Mouse (Mus musculus): ENCODE measurements at regions not wholly inside any gene's neighbourhood (a gene's known extent, or its start where the extent isn't known, plus 50 kb on each side); places are given as distances from the start of the nearest gene placed in this dataset.

DNA sequence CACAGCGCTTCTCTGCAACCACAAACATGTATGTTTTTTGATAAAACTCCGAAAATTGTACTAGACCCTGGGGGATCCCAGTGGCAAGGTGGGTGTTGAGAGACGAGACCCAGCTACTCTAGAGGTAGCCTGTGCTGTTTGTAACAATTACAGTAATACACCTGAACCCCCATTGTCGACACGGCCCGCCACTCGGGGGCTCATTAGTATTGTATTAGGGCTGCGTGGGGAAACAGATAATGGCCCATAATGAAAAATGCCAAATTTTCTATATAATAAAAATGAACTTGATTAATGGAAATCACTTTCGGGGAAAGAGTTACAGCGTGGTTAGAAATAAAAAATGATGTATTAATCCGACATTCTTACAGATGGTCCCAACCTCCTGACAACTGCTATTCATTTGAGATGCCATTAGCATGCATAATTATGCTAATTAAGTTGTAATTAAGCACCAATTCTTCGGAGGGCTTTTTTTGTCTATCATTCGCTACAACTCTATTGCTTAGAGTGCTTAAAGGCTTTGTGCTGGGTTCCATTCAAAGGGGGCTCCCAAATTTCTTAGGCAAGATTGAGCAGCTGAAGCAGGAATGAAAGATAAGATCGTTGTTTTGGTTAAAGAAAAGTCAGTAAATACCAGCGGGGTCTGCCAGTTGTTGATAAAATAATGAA, 120.2 kb upstream of the Dynlrb2 start:
- 80% methylated on average over 15 of the region's 15 CpGs for WGBS
- Histone ChIP-seq H3K36me3 (replicated peaks; ENCODE audit: control insufficient read depth, insufficient read depth, low read length) (no peaks in the 10 kb centered on the region), H3K4me2 (ENCODE audit: low read depth, low read length) (no peak overlapping the region), H3K9me3 (replicated peaks; ENCODE audit: control insufficient read depth, low read length) (no peaks in the 10 kb centered on the region), H3K27ac (ENCODE audit: low read depth) (no peak overlapping the region), H3K4me1 (ENCODE audit: control insufficient read depth, insufficient read depth) (no peaks in the 10 kb centered on the region), H3K9ac (replicated peaks; ENCODE audit: low read depth, low read length) (no peak overlapping the region), H3K4me3 (ENCODE audit: low read depth, low read length) (no peak overlapping the region), H3K27me3 (ENCODE audit: control insufficient read depth, insufficient read depth, low read length) (no peaks in the 10 kb centered on the region)
- ATAC-seq (ENCODE audit: insufficient read depth, low read depth) = no peak
- DNase-seq (ENCODE audit: low spot score) = no peak
- TF ChIP-seq CTCF (IDR thresholded peaks at IDR 0.05; ENCODE audit: low read depth) (no peak), EP300 (IDR thresholded peaks at IDR 0.05; ENCODE audit: low read depth) (no peak)

DNA sequence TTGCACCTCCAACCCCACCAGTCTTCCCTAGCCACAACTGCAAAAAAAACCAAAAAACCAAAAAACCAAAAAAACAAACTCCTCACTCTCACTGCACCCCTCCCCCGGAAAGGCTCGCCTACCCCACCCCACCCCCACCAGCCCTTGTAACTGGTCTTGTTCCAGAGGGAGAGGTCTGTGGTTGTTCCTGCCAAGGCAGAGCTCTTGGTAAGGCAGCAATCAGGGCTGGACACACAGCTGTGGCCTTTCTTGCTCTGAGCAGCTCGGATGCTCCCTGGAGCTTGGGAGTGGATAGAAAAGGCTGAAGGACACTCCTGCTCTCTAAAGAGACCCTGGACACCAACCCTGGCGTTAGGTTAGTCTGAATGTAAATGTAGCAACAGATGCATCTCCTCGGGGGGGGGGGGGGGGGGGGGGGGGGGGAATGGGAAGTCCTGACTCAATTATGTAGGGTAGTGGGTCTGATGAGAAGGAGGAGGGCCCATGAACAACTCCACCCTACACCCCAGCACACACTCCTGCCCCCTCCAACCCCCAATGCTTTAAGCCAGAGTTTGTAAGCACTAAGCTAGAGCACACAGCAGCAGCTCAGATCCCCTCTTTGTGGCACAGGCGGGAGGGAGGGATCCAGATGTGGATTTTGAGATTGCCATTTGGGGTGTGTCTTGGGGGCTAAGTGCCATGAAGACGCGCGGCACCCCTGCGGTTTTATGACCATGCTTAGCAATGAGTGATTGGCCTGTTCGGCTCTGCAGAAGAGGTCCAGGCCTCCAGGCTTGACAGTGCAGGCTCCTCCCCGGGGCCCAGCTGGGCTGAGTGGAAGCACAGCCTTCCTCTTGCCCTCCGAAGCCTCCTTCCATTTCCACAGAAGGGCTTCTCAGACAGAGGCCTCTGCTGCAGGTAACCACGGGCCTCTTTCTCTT, 121.0 kb upstream of the Dynlrb2 start:
- WGBS = 49% methylated on average over 13 of the region's 14 CpGs
- no peak overlapping the region for H3K4me2 ChIP-seq (ENCODE audit: low read depth, low read length)
- no peak for DNase-seq (ENCODE audit: low spot score)
- H3K9ac ChIP-seq (replicated peaks; ENCODE audit: low read depth, low read length) = no peak overlapping the region
- no peak overlapping the region for H3K27ac ChIP-seq (ENCODE audit: low read depth)
- no peak overlapping the region for H3K4me3 ChIP-seq (ENCODE audit: low read depth, low read length)
- H3K36me3 ChIP-seq (replicated peaks; ENCODE audit: control insufficient read depth, insufficient read depth, low read length) = no peaks in the 10 kb centered on the region
- H3K27me3 ChIP-seq (ENCODE audit: control insufficient read depth, insufficient read depth, low read length) = no peaks in the 10 kb centered on the region
- no peak for ATAC-seq (ENCODE audit: insufficient read depth, low read depth)
- no peaks in the 10 kb centered on the region for H3K4me1 ChIP-seq (ENCODE audit: control insufficient read depth, insufficient read depth)
- no peaks in the 10 kb centered on the region for H3K9me3 ChIP-seq (replicated peaks; ENCODE audit: control insufficient read depth, low read length)
- TF ChIP-seq EP300 (IDR thresholded peaks at IDR 0.05; ENCODE audit: low read depth) = no peak

DNA sequence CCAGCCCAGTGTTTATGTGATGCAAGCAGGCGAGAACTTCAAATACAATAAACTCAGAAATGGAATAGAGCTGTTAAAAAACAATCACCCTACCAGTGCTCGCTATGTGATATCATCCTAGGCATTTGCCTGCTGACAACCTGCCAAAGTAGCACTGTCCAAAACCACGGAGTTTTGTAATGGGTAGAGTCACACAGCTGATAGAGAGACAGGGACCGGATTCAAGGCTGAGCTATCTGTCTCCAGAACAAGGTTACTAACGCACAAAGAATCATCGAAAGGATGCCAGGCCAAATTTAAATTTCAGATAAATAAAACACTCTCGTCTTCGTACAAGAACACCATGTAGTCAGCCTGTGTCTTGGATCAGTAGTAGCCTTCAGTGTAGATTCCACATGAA, 121.7 kb upstream of the Dynlrb2 start:
- Histone ChIP-seq H3K4me3 (ENCODE audit: low read depth, low read length) (no peak overlapping the region), H3K9ac (replicated peaks; ENCODE audit: low read depth, low read length) (no peak overlapping the region), H3K4me1 (ENCODE audit: control insufficient read depth, insufficient read depth) (no peaks in the 10 kb centered on the region), H3K27me3 (ENCODE audit: control insufficient read depth, insufficient read depth, low read length) (no peaks in the 10 kb centered on the region), H3K27ac (ENCODE audit: low read depth) (no peak overlapping the region), H3K36me3 (replicated peaks; ENCODE audit: control insufficient read depth, insufficient read depth, low read length) (no peaks in the 10 kb centered on the region), H3K4me2 (ENCODE audit: low read depth, low read length) (no peak overlapping the region), H3K9me3 (replicated peaks; ENCODE audit: control insufficient read depth, low read length) (no peaks in the 10 kb centered on the region)
- no peak for DNase-seq (ENCODE audit: low spot score)
- 63% methylated on average over 8 of the region's 8 CpGs for WGBS
- TF ChIP-seq CTCF (IDR thresholded peaks at IDR 0.05; ENCODE audit: low read depth) (no peak), EP300 (IDR thresholded peaks at IDR 0.05; ENCODE audit: low read depth) (no peak)
- ATAC-seq (ENCODE audit: insufficient read depth, low read depth) = no peak

DNA sequence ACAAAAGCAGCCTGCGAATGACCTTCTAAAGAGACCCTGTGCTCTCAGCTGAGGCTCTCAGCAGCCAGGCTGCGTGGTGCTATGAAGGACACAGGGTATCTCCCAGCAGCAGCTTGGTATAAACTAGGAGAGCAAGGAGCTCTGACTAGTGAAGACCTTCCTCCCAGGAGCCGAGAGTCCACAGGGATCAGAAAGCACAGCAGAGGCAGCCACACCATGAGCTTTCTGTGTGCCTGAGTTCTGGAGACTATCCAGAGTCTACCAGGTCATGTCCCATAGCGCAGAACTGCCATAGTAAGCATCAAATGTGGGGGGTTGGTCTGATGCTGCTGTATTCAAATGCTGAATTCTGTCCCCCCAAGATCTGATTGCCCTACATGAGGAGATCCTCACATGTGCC, 124.2 kb upstream of the Dynlrb2 start:
- Histone ChIP-seq H3K27me3 (ENCODE audit: control insufficient read depth, insufficient read depth, low read length) (no peaks in the 10 kb centered on the region), H3K4me2 (ENCODE audit: low read depth, low read length) (no peak overlapping the region), H3K4me1 (ENCODE audit: control insufficient read depth, insufficient read depth) (0 out of 2 replicates have a peak, but pooled peaks cover 2% of the 10 kb centered on the region), H3K27ac (ENCODE audit: low read depth) (no peak overlapping the region), H3K9me3 (replicated peaks; ENCODE audit: control insufficient read depth, low read length) (0 out of 2 replicates have a peak, but pooled peaks cover 4% of the 10 kb centered on the region), H3K4me3 (ENCODE audit: low read depth, low read length) (no peak overlapping the region), H3K36me3 (replicated peaks; ENCODE audit: control insufficient read depth, insufficient read depth, low read length) (no peaks in the 10 kb centered on the region), H3K9ac (replicated peaks; ENCODE audit: low read depth, low read length) (no peak overlapping the region)
- 84% methylated on average over 4 of the region's 4 CpGs for WGBS
- ATAC-seq (ENCODE audit: insufficient read depth, low read depth) (no peak), DNase-seq (ENCODE audit: low spot score) (no peak)
- TF ChIP-seq CTCF (IDR thresholded peaks at IDR 0.05; ENCODE audit: low read depth) (no peak), EP300 (IDR thresholded peaks at IDR 0.05; ENCODE audit: low read depth) (no peak)

DNA sequence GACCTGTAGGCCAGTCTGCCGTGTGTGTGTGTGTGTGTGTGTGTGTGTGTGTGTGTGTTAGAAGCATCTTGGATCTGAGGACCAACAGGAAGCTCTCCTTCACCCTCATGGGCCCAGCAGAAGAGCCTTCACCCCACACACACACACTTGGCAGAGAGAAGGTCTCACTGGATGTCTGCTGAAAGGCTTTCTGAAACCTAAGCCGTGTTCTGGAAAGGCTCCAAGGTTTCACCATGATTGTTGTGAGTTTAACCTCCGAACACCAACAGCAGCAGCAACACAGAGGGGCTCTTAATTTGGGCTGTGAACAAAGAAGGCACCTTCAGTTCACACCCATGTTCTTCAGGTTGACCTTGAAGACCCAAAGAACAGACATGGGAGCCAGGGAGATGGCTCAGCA, 124.9 kb upstream of the Dynlrb2 start:
- Histone ChIP-seq H3K4me2 (ENCODE audit: low read depth, low read length) (no peak overlapping the region), H3K27me3 (ENCODE audit: control insufficient read depth, insufficient read depth, low read length) (no peaks in the 10 kb centered on the region), H3K9ac (replicated peaks; ENCODE audit: low read depth, low read length) (no peak overlapping the region), H3K4me3 (ENCODE audit: low read depth, low read length) (no peak overlapping the region), H3K36me3 (replicated peaks; ENCODE audit: control insufficient read depth, insufficient read depth, low read length) (no peaks in the 10 kb centered on the region), H3K27ac (ENCODE audit: low read depth) (no peak overlapping the region), H3K4me1 (ENCODE audit: control insufficient read depth, insufficient read depth) (0 out of 2 replicates have a peak, but pooled peaks cover 4% of the 10 kb centered on the region), H3K9me3 (replicated peaks; ENCODE audit: control insufficient read depth, low read length) (0 out of 2 replicates have a peak, but pooled peaks cover 4% of the 10 kb centered on the region)
- DNase-seq (ENCODE audit: low spot score) (no peak), ATAC-seq (ENCODE audit: insufficient read depth, low read depth) (no peak)
- 21% methylated on average over 2 of the region's 3 CpGs for WGBS
- no peak for TF ChIP-seq CTCF (IDR thresholded peaks at IDR 0.05; ENCODE audit: low read depth)
- TF ChIP-seq EP300 (IDR thresholded peaks at IDR 0.05; ENCODE audit: low read depth) = no peak
